Mouse (Mus musculus): ENCODE measurements around the gene Kcnj2.

DNA sequence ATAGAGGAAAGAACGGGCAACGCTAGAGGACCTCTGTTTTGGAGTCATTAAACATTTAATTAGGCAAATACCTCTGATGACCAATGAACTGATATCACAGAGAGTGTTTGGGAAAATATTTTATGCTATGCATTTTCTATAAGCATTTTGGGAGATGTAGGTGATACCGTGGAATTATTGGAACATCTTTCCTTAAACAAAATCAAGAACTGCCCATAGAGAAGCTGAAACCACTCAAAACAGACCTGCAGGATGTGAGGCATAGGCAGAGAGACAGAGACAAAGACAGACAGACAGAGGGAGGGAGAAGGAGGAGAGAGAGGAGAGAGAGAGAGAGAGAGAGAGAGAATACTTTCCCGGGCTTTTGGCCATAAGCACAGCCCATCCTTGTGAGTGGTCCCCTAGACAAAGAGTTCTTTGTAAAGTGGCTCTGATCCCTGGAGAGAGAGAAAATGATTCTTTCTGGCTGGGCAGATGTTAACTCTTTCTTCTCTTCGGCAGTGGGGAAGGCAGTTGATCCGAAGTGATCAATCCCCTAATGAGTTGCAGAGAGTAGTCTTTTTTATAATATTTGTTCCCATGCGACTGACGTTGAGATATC is 43.2 kb upstream of the Kcnj2 start:
- TF ChIP-seq MAX (IDR thresholded peaks at IDR 0.05; ENCODE audit: low read depth) (no peak), POLR2A (IDR thresholded peaks at IDR 0.05; ENCODE audit: insufficient read length, low read depth) (no peak), E2F4 (IDR thresholded peaks at IDR 0.05; ENCODE audit: insufficient read depth) (no peak), TCF3 (IDR thresholded peaks at IDR 0.05; ENCODE audit: insufficient read length, low read depth) (no peak)

All from myocyte (in vitro differentiated cells).